Mouse (Mus musculus) spleen, postnatal 14 days (tissue): Measurements from ENCODE around the gene Zbtb17.
A peak's percentile ranks its signal among the peaks of the same experiment; 100 is the strongest.

Experiments used
- DNase-seq, 2 experiments: peaks; one replicate each; pipeline ENCODE4 v3.0.0; 2021 to 2022; ENCODE audit warnings: low spot score in 2 of 2

Gene Zbtb17

DNA sequence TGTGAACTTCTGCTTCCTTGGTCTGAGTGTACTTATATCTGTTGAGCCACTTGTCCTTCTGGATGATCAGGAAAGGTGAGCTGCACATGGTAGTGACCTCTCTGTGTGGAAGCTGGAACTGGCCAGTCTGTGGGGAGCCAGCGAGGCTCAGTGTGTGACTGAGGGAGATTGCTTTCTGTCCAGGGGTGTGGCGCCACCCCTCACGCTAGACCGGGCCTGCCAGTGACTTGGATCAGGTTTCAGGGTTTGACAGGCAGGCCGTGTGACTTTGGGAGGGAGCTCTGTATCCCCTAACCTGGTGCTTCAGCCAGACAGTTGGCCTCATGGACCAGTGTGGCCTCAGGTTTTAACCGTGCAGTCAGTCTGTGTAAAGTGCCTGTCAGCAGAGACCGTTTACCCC lies 13.8 kb downstream of the Zbtb17 start:
- no peak for DNase-seq

- no peak for DNase-seq
Measured at GRCm38 (mm10) chr4:141458888-141459287, 14.4 kb downstream of the Zbtb17 start.

- DNase-seq = no peak
Measured at GRCm38 (mm10) chr4:141459766-141460165, 15.3 kb downstream of the Zbtb17 start.

GRCm38 (mm10) chr4:141460481-141460880 lies 16.0 kb downstream of the Zbtb17 start:
- DNase-seq = no peak

- no peak for DNase-seq
Measured at GRCm38 (mm10) chr4:141461088-141461487, 16.6 kb downstream of the Zbtb17 start.

DNA sequence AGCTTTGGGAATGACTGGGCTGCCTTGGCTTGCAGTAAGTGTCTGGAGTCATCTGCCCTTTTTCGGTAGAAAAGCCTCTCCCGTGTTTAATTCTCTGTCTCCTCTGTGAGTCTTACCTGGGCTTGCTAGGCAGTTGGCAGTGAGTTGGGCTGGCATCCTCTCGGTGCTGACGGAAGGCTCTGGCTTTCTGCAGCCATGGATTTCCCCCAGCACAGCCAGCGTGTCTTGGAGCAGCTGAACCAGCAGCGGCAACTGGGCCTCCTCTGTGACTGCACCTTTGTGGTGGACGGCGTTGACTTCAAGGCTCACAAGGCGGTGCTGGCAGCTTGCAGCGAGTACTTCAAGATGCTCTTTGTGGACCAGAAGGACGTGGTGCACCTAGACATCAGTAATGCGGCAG lies 17.1 kb downstream of the Zbtb17 start:
- DNase-seq = no peak

DNA sequence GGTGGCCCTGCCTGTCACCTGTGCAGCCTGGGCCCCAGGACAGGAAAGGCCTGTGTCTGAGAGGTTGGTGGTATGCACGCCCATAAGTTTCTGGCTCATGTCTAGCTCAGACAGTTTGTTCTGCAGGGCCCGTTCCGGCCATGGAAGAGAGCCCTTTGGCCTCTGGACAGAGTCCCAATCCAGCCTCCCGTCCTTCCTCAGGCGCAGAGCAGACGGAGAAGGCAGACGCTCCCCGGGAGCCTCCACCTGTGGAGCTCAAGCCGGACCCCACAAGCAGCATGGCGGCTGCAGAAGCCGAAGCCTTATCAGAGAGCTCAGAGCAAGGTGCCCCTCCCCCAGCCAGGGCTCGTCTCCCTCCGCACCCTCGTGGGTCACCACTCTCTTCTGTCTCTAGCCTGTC lies 19.0 kb downstream of the Zbtb17 start:
- no peak for DNase-seq

GRCm38 (mm10) chr4:141464722-141465121 lies 20.3 kb downstream of the Zbtb17 start:
- no peak for DNase-seq

GRCm38 (mm10) chr4:141465512-141466288 lies 21.2 kb downstream of the Zbtb17 start:
- DNase-seq = no peak

DNA sequence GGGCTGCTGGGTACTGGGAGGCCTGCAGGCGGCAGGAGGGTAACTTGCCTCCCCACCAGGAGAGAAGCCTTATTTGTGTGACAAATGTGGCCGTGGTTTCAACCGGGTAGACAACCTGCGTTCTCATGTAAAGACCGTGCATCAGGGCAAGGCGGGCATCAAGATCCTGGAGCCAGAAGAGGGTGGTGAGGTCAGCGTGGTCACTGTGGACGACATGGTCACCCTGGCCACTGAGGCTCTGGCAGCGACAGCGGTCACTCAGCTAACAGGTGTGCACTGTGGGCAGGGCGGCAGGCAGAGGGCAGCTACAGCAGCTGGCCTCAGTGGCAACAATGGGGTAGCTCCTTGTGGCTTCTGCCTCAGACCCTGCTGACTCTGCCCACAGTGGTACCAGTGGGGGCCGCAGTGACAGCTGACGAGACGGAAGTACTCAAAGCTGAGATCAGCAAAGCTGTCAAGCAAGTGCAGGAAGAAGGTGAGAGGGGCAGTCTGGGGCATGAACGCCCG lies 21.9 kb downstream of the Zbtb17 start:
- DNase-seq = no peak

GRCm38 (mm10) chr4:141466844-141467580 lies 22.6 kb downstream of the Zbtb17 start:
- DNase-seq = no peak

GRCm38 (mm10) chr4:141467581-141467927 lies 23.1 kb downstream of the Zbtb17 start:
- no peak for DNase-seq

DNA sequence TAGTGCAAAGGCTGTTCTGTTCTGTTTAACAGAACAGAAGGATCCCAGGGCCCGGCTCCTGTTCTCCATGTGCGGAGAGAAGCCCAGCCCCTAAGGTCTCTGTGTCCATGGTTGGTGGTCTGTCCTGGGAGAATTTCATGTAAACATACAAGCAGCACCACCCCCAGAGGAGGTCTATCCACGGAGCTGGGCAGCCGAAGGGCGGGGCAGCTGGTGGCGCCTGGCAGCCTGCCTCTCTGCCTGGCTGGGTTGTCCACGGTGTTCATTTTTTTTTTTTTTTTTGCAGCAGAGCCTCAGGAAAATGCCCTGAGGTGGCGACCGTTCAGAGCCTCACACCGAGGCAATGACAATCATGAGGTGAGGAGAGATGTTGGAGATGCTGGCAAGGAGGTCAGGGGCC lies 24.1 kb downstream of the Zbtb17 start:
- no peak for DNase-seq

- DNase-seq = no peak
Measured at GRCm38 (mm10) chr4:141469343-141469742, 24.9 kb downstream of the Zbtb17 start.

DNA sequence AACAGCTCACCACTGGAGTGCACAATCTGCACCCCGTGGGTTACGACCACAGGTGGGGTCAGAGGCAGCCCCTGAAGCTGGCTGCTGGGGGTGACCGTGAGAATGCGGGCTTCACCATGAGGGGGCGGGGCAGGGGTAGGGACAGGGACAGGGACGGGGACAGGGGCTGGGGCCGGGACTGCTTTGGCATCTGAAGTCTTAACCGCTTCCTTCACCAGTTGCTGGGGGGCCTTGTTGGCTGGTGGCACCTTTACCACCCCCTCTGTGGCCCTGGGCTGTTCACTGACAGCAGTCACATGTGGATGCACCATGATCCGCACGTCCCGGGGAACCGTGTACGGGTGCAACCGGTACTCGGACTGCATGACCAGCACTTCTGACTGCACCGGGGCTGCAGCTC lies 27.0 kb downstream of the Zbtb17 start:
- no peak for DNase-seq

- DNase-seq = no peak
Measured at GRCm38 (mm10) chr4:141472641-141473321, 28.3 kb downstream of the Zbtb17 start.

DNA sequence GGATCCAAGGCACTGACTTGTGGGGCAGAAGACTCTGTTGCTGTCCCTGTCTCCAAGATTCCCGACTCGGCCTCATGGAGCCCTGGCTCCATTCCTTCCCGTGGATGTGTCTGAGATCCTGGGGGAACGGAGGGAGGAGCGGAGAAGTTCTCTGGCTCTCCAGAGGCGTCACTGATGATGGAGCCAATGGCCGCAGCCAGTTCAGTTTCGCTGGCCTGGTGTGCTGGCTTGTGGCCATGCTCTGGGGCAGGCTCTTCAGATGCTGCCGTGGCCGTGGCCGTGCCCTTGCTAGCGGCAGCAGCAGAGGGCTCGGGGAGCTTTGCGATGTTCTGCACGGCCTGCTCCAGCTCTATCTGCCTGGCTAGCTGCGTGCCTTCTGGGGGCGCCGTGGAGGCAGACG lies 30.0 kb downstream of the Zbtb17 start:
- DNase-seq = no peak

DNA sequence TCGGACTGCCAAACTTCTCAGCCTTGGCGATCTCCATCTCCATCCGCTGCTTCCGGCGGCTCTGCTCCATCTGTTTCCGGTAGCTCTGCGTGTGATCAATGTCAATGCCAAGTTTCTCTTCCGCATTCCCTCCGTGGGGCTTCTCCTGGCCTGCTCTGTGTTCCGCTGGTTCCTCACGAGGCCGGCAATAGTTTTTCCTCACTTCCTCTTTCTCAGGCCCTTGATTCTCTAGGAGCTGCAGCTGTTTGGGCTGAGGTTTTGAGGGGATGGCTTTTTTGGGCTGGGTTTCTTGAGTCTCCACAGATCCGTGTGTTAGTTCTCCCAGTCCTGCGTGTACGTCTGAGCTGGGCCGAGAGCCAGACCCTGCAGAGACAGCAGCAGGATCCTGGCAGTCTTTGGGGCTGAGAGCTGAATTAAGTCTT lies 33.2 kb downstream of the Zbtb17 start:
- peak in 1 of 2 experiments; percentile 40 for DNase-seq

DNA sequence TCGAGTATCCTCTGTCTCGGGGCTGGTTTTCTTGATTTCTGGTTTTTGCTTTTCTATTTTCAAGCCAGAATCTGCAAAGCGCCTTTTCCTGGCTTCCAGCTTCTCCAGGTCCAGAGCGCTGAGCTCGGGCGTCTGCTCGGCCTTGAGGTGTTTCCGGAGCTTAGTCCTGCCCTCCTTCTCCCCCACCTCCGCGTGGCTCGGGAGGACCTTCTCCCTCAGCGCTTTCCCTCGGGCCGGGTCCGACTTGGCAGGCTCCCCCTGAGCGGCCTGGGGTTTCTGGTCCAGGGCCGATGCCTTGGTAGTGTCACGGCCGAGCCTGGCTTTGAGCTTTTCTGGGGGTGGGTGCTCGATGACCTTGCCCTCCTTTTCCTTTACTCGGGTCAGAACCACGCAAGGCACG lies 33.8 kb downstream of the Zbtb17 start:
- no peak for DNase-seq

DNA sequence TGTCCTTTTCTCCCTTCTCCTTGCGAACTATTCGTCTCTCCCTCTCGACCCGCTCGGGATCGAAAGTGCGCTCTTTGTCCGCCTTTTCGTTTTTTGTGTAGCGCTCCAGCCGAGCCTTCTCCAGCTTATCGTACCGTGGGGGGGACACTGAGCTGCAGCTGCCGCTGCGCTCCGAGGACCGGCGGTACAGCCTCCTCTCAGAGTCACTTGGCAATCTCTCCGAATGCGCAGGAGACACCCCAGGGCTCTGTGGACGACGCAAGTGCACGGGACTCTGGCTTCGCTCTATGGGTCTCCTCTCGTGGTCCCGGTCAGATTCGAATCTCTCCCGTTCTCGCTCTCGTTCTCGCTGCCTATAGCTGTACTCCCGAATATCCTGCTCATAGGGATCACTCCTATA lies 34.3 kb downstream of the Zbtb17 start:
- no peak for DNase-seq

GRCm38 (mm10) chr4:141479411-141479810 lies 35.0 kb downstream of the Zbtb17 start:
- no peak for DNase-seq

DNA sequence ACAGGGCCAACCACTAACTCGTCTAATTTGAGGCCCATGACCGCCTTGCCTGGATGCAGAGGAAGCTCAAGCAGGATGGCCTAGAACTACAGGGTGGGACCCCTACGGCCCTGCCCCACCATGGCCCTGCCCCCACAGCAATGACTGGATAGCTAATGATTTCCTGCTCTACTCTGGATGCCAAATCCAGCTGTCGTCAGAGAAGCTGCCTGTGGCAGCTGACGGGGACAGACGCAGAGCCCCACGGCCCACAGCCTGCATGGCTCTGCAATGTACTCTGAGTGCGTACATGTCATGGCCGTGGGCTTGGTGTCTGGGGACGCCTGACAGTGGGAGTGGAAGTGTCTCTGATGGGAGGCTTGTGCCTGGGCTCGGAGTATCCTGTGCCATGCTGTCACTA lies 39.6 kb downstream of the Zbtb17 start:
- DNase-seq = no peak

DNA sequence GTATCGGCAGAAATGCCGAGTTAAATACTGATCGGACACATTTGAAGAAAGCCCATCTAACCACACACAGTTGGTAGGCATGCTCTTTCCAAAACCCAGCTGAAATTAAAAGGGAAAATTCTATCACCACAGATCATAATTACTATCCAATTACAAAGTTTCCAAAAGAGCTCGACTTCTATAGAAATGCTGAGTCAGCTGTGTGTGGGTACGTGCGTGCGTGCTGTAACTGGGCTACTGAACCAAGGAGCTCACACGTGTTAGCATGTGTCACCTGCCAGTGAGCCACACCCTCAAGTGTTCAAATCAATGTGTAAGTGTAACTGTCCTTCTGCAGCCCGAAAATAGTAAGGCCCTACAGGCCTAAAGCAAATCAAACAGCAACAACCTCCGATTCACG lies 43.1 kb downstream of the Zbtb17 start:
- DNase-seq = no peak
